Mouse (Mus musculus) stomach, embryonic 14.5 days (tissue): ENCODE measurements around the gene Tnni2. TPM values are rescaled to one million over a fixed set of nuclear protein-coding genes. Genes with fewer than 3 reads are reported as not detected.

Experiments
- ATAC-seq: fragments of 200-750 bp; cut with Nextera tagmentation; 2 replicates; pipeline ENCODE4 v1.8.0; 2017; ENCODE audit warnings: low read depth, moderate TSS enrichment; ENCODE audit not compliant: insufficient number of reproducible peaks, insufficient read depth, low FRiP score
- H3K27ac ChIP-seq: fragments of 300-500 bp; sonication (generic); 2 replicates; pipeline ENCODE4 v1.5.1; 2014; ENCODE audit warnings: mild to moderate bottlenecking, low read length, moderate library complexity, mixed read lengths
- H3K27me3 ChIP-seq: fragments of 300-500 bp; sonication (generic); 2 replicates; pipeline ENCODE4 v1.6.1; 2014; ENCODE audit warnings: low read length, control low read depth, mixed read lengths; ENCODE audit not compliant: control insufficient read depth, insufficient read depth
- H3K36me3 ChIP-seq: fragments of 300-500 bp; sonication (generic); 2 replicates; pipeline ENCODE4 v1.6.1; 2014; ENCODE audit warnings: mild to moderate bottlenecking, control low read depth, low read length, moderate library complexity, mixed read lengths; ENCODE audit not compliant: control insufficient read depth, insufficient read depth
- H3K4me1 ChIP-seq: fragments of 300-500 bp; sonication (generic); 2 replicates; pipeline ENCODE4 v1.6.1; 2014; ENCODE audit warnings: low read length, control low read depth, mixed read lengths; ENCODE audit not compliant: control insufficient read depth, insufficient read depth
- H3K4me2 ChIP-seq: fragments of 300-500 bp; sonication (generic); replicated peaks from 2 replicates; pipeline ENCODE4 v1.6.1; 2014; ENCODE audit warnings: low read depth, low read length, control low read depth
- H3K4me3 ChIP-seq: fragments of 300-500 bp; sonication (generic); 2 replicates; pipeline ENCODE4 v1.5.1; 2014; ENCODE audit warnings: low read depth, low read length, control low read depth
- H3K9ac ChIP-seq: fragments of 300-500 bp; sonication (generic); replicated peaks from 2 replicates; pipeline ENCODE4 v1.6.1; 2014; ENCODE audit warnings: low read depth, mild to moderate bottlenecking, control low read depth, low read length, moderate library complexity, mixed read lengths
- H3K9me3 ChIP-seq: fragments of 300-500 bp; sonication (generic); 2 replicates; pipeline ENCODE4 v1.6.1; 2016; ENCODE audit warnings: low read depth, low read length, control low read depth; ENCODE audit not compliant: control insufficient read depth
- WGBS: fragments of 180-500 bp; shearing (Covaris S2); extraction: QIAGEN DNeasy Blood & Tissue Kit; methylation state at CpG from one replicate; pipeline ENCODE4 v1.1.7; 2014; 5-methylcytosine and 5-hydroxymethylcytosine counted together
- polyA plus RNA-seq: library from polyadenylated mRNA; unstranded; fragments of >200 nt; fragmentation: Nextera tagmentation; extraction: Ambion mirVana; gene quantifications from 2 replicates; pipeline ENCODE4 v1.2.1, GENCODE M21; 2014

Gene Tnni2
- polyA plus RNA-seq, 1 experiment from 2014 or later: 4.6 TPM

- Histone ChIP-seq H3K27me3 (no peaks in the 10 kb centered on the region), H3K36me3 (no peaks in the 10 kb centered on the region), H3K4me1 (peaks cover 19% of the 10 kb centered on the region), H3K4me3 (no peak overlapping the region), H3K4me2 (no peak overlapping the region), H3K27ac (no peak overlapping the region), H3K9me3 (no peaks in the 10 kb centered on the region), H3K9ac (no peak overlapping the region)
- 93% methylated on average over 6 of the region's 6 CpGs for WGBS
- no peak for ATAC-seq
These were observed 2.6 kb downstream of the Tnni2 start for GRCm38 (mm10) chr7:142444171-142444570.

- Histone ChIP-seq H3K27ac (no peak overlapping the region), H3K9me3 (no peaks in the 10 kb centered on the region), H3K4me2 (no peak overlapping the region), H3K27me3 (no peaks in the 10 kb centered on the region), H3K9ac (no peak overlapping the region), H3K4me1 (peaks cover 25% of the 10 kb centered on the region), H3K36me3 (no peaks in the 10 kb centered on the region), H3K4me3 (no peak overlapping the region)
- 92% methylated on average over 6 of the region's 6 CpGs for WGBS
- ATAC-seq: no peak
These were observed 3.7 kb downstream of the Tnni2 start for GRCm38 (mm10) chr7:142445324-142445723.

- Histone ChIP-seq H3K9ac (no peak overlapping the region), H3K4me3 (no peak overlapping the region), H3K36me3 (no peaks in the 10 kb centered on the region), H3K27me3 (no peaks in the 10 kb centered on the region), H3K4me1 (peaks cover 20% of the 10 kb centered on the region), H3K4me2 (no peak overlapping the region), H3K9me3 (no peaks in the 10 kb centered on the region), H3K27ac (no peak overlapping the region)
- 90% methylated on average over 4 of the region's 4 CpGs for WGBS
- ATAC-seq: no peak
These were observed 4.7 kb downstream of the Tnni2 start for GRCm38 (mm10) chr7:142446264-142446663.

GRCm38 (mm10) chr7:142449038-142449617 is 7.5 kb downstream of the Tnni2 start:
- Histone ChIP-seq H3K9me3 (no peaks in the 10 kb centered on the region), H3K9ac (no peak overlapping the region), H3K36me3 (no peaks in the 10 kb centered on the region), H3K4me3 (no peak overlapping the region), H3K27me3 (no peaks in the 10 kb centered on the region), H3K4me1 (peaks cover 12% of the 10 kb centered on the region), H3K27ac (peak overlapping the region; percentile 29; the same call in 1 of the 2 replicates), H3K4me2 (no peak overlapping the region)
- WGBS: 69% methylated on average over 6 of the region's 6 CpGs
- no peak for ATAC-seq

- no peak for ATAC-seq
- Histone ChIP-seq H3K4me2 (no peak overlapping the region), H3K4me1 (peaks cover 42% of the 10 kb centered on the region), H3K36me3 (no peaks in the 10 kb centered on the region), H3K27me3 (no peaks in the 10 kb centered on the region), H3K9ac (no peak overlapping the region), H3K4me3 (no peak overlapping the region), H3K9me3 (no peaks in the 10 kb centered on the region), H3K27ac (peak overlapping the region; percentile 97)
- WGBS: 13% methylated on average over 1 of the region's 1 CpGs
These were observed 13.1 kb downstream of the Tnni2 start for GRCm38 (mm10) chr7:142454706-142455105.

GRCm38 (mm10) chr7:142455251-142455650 is 13.6 kb downstream of the Tnni2 start:
- H3K4me3 ChIP-seq: no peak overlapping the region
- H3K4me2 ChIP-seq: no peak overlapping the region
- H3K27me3 ChIP-seq: no peaks in the 10 kb centered on the region
- no peak for ATAC-seq
- H3K9ac ChIP-seq: no peak overlapping the region
- H3K4me1 ChIP-seq: peaks cover 41% of the 10 kb centered on the region
- no peaks in the 10 kb centered on the region for H3K36me3 ChIP-seq
- 41% methylated on average over 2 of the region's 2 CpGs for WGBS
- no peaks in the 10 kb centered on the region for H3K9me3 ChIP-seq
- H3K27ac ChIP-seq: peak overlapping the region; percentile 97

- H3K4me3 ChIP-seq: no peak overlapping the region
- no peak overlapping the region for H3K4me2 ChIP-seq
- 47% methylated on average over 3 of the region's 3 CpGs for WGBS
- peak overlapping the region; percentile 97 for H3K27ac ChIP-seq
- H3K36me3 ChIP-seq: no peaks in the 10 kb centered on the region
- H3K4me1 ChIP-seq: peaks cover 41% of the 10 kb centered on the region
- H3K9ac ChIP-seq: no peak overlapping the region
- no peaks in the 10 kb centered on the region for H3K27me3 ChIP-seq
- H3K9me3 ChIP-seq: no peaks in the 10 kb centered on the region
- no peak for ATAC-seq
These were observed 15.2 kb downstream of the Tnni2 start for GRCm38 (mm10) chr7:142456806-142457205.

- Histone ChIP-seq H3K9ac (no peak overlapping the region), H3K27ac (peak overlapping the region; percentile 97), H3K4me3 (no peak overlapping the region), H3K36me3 (no peaks in the 10 kb centered on the region), H3K9me3 (no peaks in the 10 kb centered on the region), H3K4me2 (no peak overlapping the region), H3K27me3 (no peaks in the 10 kb centered on the region), H3K4me1 (peaks cover 41% of the 10 kb centered on the region)
- WGBS: 11% methylated on average over 3 of the region's 3 CpGs
- ATAC-seq: peak; percentile 48; the same call in 1 of the 2 replicates
These were observed 15.7 kb downstream of the Tnni2 start for GRCm38 (mm10) chr7:142457227-142457811.

- no peak overlapping the region for H3K4me2 ChIP-seq
- peak overlapping the region; percentile 97 for H3K27ac ChIP-seq
- H3K4me3 ChIP-seq: no peak overlapping the region
- H3K36me3 ChIP-seq: no peaks in the 10 kb centered on the region
- no peaks in the 10 kb centered on the region for H3K27me3 ChIP-seq
- no peak overlapping the region for H3K9ac ChIP-seq
- WGBS: 15% methylated on average over 2 of the region's 2 CpGs
- no peaks in the 10 kb centered on the region for H3K9me3 ChIP-seq
- ATAC-seq: peak; percentile 83
- peaks cover 41% of the 10 kb centered on the region for H3K4me1 ChIP-seq
These were observed 16.4 kb downstream of the Tnni2 start for GRCm38 (mm10) chr7:142458026-142458425.
